ENCODE assay signal across 17 mouse cellular contexts in the genomic region with DNA sequence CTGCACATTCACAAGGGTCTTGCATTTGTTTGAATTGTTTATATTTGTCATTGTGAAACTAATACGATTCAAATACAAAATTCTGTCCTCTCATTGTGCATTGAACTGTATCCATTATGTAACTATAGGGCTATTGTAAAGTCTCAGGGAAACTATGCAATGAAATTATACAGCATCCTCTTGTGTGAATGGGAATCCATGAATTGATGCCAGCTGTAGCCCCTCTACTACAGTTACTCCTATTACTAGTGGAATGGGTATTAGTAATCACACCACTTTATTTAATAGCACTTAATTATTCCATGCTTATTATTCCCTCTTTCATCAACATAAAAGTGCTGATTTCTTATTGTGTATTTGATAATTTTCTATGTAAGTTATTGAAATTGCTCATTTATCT.
"Had no signal": no experiment of that assay in that cellular context is flagged by ENCODE, and none has a peak within 500 bp of the region (broad histone marks: within the 10 kb centered on the region; RNA-seq: fewer than 3 reads in every experiment).

No protein-coding gene starts in this region.

- ATAC-seq: lung, postnatal 0 days; midbrain, embryonic 13.5 days; midbrain, embryonic 15.5 days had no signal

- H3K4me1 ChIP-seq: lung, embryonic 15.5 days; megakaryocyte, embryonic 14.5 days; midbrain, embryonic 13.5 days; midbrain, embryonic 15.5 days; neural tube, embryonic 12.5 days; stomach, embryonic 15.5 days had no signal

- H3K27me3 ChIP-seq: lung, embryonic 15.5 days; megakaryocyte, embryonic 14.5 days; midbrain, embryonic 13.5 days; midbrain, embryonic 15.5 days; neural tube, embryonic 12.5 days; stomach, embryonic 15.5 days had no signal

- DNase-seq: lung, adult 2 months; lung, postnatal 14 days; lung, postnatal 36 days; right cerebral cortex, postnatal 14 days; thymus, adult 2 months; thymus, postnatal 25 days; thymus, postnatal 4 days had no signal

- H3K4me3 ChIP-seq: lung, embryonic 15.5 days; megakaryocyte, embryonic 14.5 days; midbrain, embryonic 13.5 days; midbrain, embryonic 15.5 days; neural tube, embryonic 12.5 days; stomach, embryonic 15.5 days had no signal

- H3K9ac ChIP-seq: lung, embryonic 15.5 days; midbrain, embryonic 13.5 days; midbrain, embryonic 15.5 days; neural tube, embryonic 12.5 days; stomach, embryonic 15.5 days had no signal

- H3K27ac ChIP-seq: lung, embryonic 15.5 days; macrophage; midbrain, embryonic 13.5 days; midbrain, embryonic 15.5 days; neural tube, embryonic 12.5 days; stomach, embryonic 15.5 days; stomach, postnatal 0 days had no signal

- H3K9me3 ChIP-seq: lung, embryonic 15.5 days; megakaryocyte, embryonic 14.5 days; midbrain, embryonic 13.5 days; neural tube, embryonic 12.5 days; stomach, embryonic 15.5 days had no signal

- H3K4me2 ChIP-seq: lung, embryonic 15.5 days; midbrain, embryonic 11.5 days; midbrain, embryonic 13.5 days; midbrain, embryonic 15.5 days; neural tube, embryonic 12.5 days; stomach, embryonic 15.5 days had no signal

- H3K36me3 ChIP-seq: lung, embryonic 15.5 days; midbrain, embryonic 13.5 days; midbrain, embryonic 15.5 days; neural tube, embryonic 12.5 days; stomach, embryonic 15.5 days had no signal
